Mouse (Mus musculus) olfactory bulb, adult 2 months (tissue): Measurements from ENCODE around the gene Saysd1. TPM values are rescaled to one million over a fixed set of nuclear protein-coding genes. Genes with fewer than 3 reads are reported as not detected.

ENCODE experiments used
- H3K27ac ChIP-seq: fragments of 200-500 bp; 2 replicates; pipeline ENCODE4 v1.5.1; 2012; ENCODE audit warnings: low read depth, low read length; ENCODE audit not compliant: insufficient read depth
- H3K4me1 ChIP-seq: fragments of 200-500 bp; 2 replicates; pipeline ENCODE4 v1.6.1; 2012; ENCODE audit warnings: low read length; ENCODE audit not compliant: control insufficient read depth, insufficient read depth
- H3K4me3 ChIP-seq: fragments of 200-500 bp; 2 replicates; pipeline ENCODE4 v1.5.1; 2012; ENCODE audit warnings: mild to moderate bottlenecking, low read depth, low read length, moderate library complexity; ENCODE audit not compliant: insufficient read depth
- CTCF ChIP-seq: fragments of 200-500 bp; IDR thresholded peaks from 2 replicates; pipeline ENCODE4 v1.5.1; 2012; ENCODE audit warnings: low read depth, mild to moderate bottlenecking, low read length, moderate library complexity; ENCODE audit not compliant: insufficient read depth
- POLR2A ChIP-seq: fragments of 200-500 bp; IDR thresholded peaks from 2 replicates; pipeline ENCODE4 v1.6.1; 2012; ENCODE audit warnings: mild to moderate bottlenecking, low read depth, low read length, moderate library complexity; ENCODE audit not compliant: insufficient read depth
- WGBS: fragments of 180-500 bp; shearing (Covaris S2); methylation state at CpG from one replicate; pipeline ENCODE4 v1.1.7; 2018; 5-methylcytosine and 5-hydroxymethylcytosine counted together
- polyA plus RNA-seq: library from polyadenylated mRNA; stranded (reverse); fragments of >200 nt; gene quantifications from 2 replicates; pipeline ENCODE4 v1.2.4, GENCODE M21; 2012; ENCODE audit warnings: low replicate concordance; ENCODE audit not compliant: missing spikeins, insufficient read depth, insufficient read length

Saysd1 gene
- polyA plus RNA-seq, 1 experiment, result not detected

DNA sequence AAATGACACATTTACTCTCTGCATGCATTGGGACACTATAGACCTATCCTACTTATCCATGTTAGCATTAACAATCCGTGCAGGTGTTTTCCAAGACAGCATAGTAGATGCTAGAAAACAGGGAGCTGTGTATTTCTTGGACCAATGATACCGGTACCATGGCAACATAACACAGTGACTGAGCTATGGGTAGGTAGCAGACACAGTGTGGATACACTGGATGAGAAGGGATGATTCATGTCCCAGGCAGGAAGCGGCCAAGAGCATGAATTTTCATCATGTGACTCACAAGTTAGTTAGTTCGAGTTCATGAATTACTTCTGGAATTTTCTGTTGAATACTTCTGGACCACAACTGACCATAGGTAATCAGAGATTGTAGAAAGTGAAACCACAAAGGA, 16.6 kb upstream of the Saysd1 start:
- no peak overlapping the region for H3K4me3 ChIP-seq
- H3K27ac ChIP-seq, result no peak overlapping the region
- WGBS, result 80% methylated on average over 4 of the region's 4 CpGs
- no peak for TF ChIP-seq POLR2A
- no peaks in the 10 kb centered on the region for H3K4me1 ChIP-seq

DNA sequence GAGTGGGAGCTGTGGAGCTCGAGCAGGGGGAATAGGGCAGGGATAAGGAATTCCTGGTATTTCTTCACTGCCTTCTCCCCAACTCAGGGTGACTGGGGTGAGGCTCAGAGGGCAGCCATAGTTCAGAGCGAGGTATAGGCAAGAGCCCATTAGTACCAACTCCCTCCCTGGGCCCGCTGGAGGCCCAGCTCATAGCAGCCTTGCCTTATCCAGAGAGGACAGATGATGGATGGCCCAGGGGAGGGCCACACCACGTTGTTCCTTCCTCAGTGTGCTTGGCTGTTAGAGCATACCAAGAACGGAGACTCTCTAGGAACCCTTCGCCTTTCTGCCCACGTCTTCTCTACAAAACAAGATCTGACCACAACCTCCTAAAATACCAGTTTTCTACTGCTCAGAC, 15.9 kb upstream of the Saysd1 start:
- WGBS, result 82% methylated on average over 7 of the region's 7 CpGs
- H3K4me1 ChIP-seq, result no peaks in the 10 kb centered on the region
- H3K4me3 ChIP-seq, result no peak overlapping the region
- TF ChIP-seq CTCF (no peak), POLR2A (no peak)
- no peak overlapping the region for H3K27ac ChIP-seq

DNA sequence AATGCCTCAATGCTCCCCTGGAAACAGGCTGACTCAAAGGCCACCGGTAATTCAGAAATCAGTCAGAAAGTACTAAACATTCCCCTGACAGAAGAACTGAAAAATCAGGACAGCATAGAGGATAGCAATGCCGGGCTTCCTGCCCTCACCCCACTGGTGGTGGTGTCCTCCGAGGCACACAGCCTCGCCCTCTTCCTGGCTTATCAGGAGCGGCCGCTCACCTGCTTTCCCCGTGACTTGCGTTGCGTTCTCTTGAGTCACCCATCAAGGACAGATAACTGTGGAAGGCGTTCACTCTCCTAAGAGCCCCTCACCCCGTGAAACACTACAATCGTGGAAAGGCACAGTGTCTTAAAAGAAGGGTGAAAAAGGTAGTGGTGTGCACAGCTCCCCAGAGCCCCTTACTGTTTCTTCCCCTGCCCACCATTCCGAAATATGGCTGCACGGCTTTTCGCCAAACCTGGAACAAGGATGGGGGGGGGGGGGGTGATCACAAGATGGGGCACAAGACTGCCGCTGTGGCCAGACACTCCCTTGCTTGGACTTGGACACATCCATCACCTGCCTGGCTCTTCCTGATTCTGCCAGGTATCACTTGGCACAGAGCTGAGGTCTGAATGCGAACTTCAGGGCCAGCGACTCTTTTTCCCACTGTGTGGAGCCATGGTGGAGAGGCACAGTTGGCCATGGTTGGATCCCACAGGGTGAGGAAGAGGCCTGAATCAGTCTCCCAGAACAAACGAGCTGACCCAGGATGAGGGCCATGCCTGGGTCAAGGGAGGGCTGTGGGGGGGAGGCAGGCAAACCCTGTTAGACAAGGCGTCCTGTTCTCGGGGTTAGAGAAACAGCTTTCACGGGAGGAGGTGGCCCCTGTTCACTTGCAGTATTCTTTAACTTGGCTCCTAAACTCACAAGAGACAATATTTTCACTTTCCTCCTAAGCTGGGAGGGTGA, 11.1 kb upstream of the Saysd1 start:
- TF ChIP-seq POLR2A (no peak), CTCF (no peak)
- WGBS, result 92% methylated on average over 22 of the region's 22 CpGs
- no peaks in the 10 kb centered on the region for H3K4me1 ChIP-seq
- no peak overlapping the region for H3K4me3 ChIP-seq
- no peak overlapping the region for H3K27ac ChIP-seq

DNA sequence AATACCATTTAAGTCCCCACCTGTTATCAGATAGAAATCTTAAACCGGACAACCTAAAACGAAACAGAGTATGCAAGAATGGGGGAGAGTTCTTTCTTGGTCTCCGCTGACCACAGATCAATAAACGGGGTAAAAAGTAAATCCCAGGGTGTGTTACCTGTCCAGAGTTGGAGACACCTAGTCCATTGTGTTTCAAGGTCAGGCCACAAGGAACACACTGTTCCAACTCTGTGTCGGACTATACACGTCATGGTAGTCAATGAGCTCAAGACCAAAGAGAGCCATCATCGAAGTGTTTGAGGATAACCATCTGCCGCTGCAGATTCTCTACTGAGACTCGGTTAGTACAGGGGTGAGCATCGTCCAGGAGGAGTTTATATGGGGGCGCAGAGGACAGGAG, 10.2 kb upstream of the Saysd1 start:
- H3K4me1 ChIP-seq, result peaks cover 3% of the 10 kb centered on the region; the same call in 1 of the 2 replicates
- 96% methylated on average over 11 of the region's 11 CpGs for WGBS
- H3K27ac ChIP-seq, result no peak overlapping the region
- H3K4me3 ChIP-seq, result no peak overlapping the region
- no peak for TF ChIP-seq POLR2A
- no peak for TF ChIP-seq CTCF

DNA sequence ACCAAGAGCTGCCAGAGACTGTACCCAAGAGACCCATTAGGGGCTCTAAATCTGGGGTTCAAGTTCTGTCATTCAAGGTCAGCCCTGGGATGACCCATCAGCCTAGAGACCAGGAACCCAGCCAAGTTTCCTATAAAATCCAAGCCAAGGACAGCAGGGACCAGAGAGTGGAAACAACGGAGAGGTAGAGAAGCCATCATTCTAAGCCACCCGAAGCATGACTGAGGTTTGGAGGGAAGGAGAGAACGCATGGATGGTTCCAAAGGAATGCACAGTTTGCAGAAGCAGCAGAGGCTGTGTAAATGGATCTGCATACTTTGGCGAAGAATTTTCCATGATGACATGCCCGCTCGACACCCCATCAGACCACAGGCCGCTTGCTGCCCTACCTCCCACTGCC, 9.5 kb upstream of the Saysd1 start:
- Histone ChIP-seq H3K4me1 (peaks cover 3% of the 10 kb centered on the region; the same call in 1 of the 2 replicates), H3K4me3 (no peak overlapping the region)
- WGBS, result 92% methylated on average over 7 of the region's 7 CpGs

DNA sequence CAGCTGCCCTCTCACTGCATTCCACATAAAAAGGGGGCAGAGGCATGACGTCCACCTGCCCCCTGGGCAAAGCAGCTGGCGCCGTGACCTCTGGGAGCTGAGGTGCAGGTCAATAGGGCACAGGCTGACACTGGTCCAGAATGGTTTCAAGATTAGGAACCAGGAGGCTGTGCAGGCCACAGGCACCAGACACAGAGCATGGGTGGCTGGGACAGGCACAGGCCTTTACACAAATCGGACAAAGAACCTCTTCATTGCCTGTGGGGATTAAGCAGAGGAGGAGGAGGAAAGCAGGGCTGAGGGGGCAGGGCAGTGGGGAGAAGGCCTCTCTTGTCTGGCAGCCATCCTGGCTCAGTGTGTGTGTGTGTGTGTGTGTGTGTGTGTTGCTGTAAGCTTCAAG, 5.8 kb upstream of the Saysd1 start:
- Histone ChIP-seq H3K27ac (0 out of 2 replicates have a peak overlapping the region, but pooled peaks have one; percentile 18), H3K4me3 (no peak overlapping the region), H3K4me1 (peaks cover 3% of the 10 kb centered on the region; the same call in 1 of the 2 replicates)
- TF ChIP-seq POLR2A, result no peak
- no peak for TF ChIP-seq CTCF
- WGBS, result 55% methylated on average over 4 of the region's 4 CpGs

More for the DNA sequence above, 9.5 kb upstream of the Saysd1 start:
- H3K27ac ChIP-seq, result no peak overlapping the region
- TF ChIP-seq POLR2A, result no peak
- TF ChIP-seq CTCF, result no peak

- H3K27ac ChIP-seq, result no peak overlapping the region
- 95% methylated on average over 10 of the region's 10 CpGs for WGBS
- no peak overlapping the region for H3K4me3 ChIP-seq
- H3K4me1 ChIP-seq, result no peaks in the 10 kb centered on the region
- TF ChIP-seq POLR2A (no peak), CTCF (no peak)
Measured at GRCm38 (mm10) chr14:20134965-20135671, 3.2 kb downstream of the Saysd1 start.

DNA sequence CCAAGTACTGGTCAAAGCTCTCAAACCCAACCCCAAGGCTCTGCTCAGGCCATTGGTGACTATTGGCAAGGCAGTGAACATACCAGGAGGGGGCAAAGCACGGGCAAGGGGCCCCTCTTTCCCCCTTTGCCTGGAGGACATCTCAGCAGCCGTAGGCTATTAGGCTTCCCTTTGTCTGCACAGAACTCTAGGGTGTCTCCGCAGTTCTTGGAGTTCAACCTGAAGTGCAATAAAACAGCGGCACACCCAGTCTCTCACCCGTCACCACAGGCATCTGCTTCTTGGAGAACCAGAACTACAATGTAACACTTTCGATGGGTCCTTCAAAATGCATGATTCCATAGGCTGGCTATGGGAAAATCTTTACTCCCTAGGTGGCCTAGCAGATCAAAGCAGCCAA, 10.2 kb downstream of the Saysd1 start:
- TF ChIP-seq POLR2A, result no peak
- TF ChIP-seq CTCF, result no peak
- Histone ChIP-seq H3K27ac (no peak overlapping the region), H3K4me3 (no peak overlapping the region), H3K4me1 (no peaks in the 10 kb centered on the region)
- 87% methylated on average over 6 of the region's 6 CpGs for WGBS
